Mouse (Mus musculus) neural tube, embryonic 11.5 days (tissue): ENCODE data around the gene Rorc. TPM values are rescaled to one million over a fixed set of nuclear protein-coding genes. Genes with fewer than 3 reads are reported as not detected.

Experiments used
- ATAC-seq: fragments of 200-750 bp; cut with Nextera tagmentation; 2 replicates; pipeline ENCODE4 v1.8.0; 2017; ENCODE audit warnings: moderate number of reproducible peaks, mild to moderate bottlenecking, moderate TSS enrichment, moderate library complexity; ENCODE audit not compliant: insufficient read depth, low FRiP score, low TSS enrichment
- DNase-seq: peaks from one replicate; pipeline ENCODE4 v3.0.0-alpha.2; 2015; ENCODE audit warnings: low spot score
- H3K27ac ChIP-seq: fragments of 300-500 bp; sonication (generic); 2 replicates; pipeline ENCODE4 v1.5.1; 2014; ENCODE audit warnings: low read depth, mild to moderate bottlenecking, low read length
- H3K27me3 ChIP-seq: fragments of 300-500 bp; sonication (generic); 2 replicates; pipeline ENCODE4 v1.6.1; 2014; ENCODE audit warnings: mild to moderate bottlenecking, low read length, mixed read lengths; ENCODE audit not compliant: control insufficient read depth, insufficient read depth
- H3K36me3 ChIP-seq: fragments of 300-500 bp; sonication (generic); 2 replicates; pipeline ENCODE4 v1.6.1; 2014; ENCODE audit warnings: mild to moderate bottlenecking, low read length, moderate library complexity, mixed read lengths; ENCODE audit not compliant: control insufficient read depth, insufficient read depth
- H3K4me1 ChIP-seq: fragments of 300-500 bp; sonication (generic); 2 replicates; pipeline ENCODE4 v1.6.1; 2014; ENCODE audit warnings: low read length, mixed read lengths; ENCODE audit not compliant: control insufficient read depth, insufficient read depth
- H3K4me2 ChIP-seq: fragments of 300-500 bp; sonication (generic); 2 replicates; pipeline ENCODE4 v1.6.1; 2014; ENCODE audit warnings: low read depth, mild to moderate bottlenecking, moderate library complexity
- H3K4me3 ChIP-seq: fragments of 300-500 bp; sonication (generic); 2 replicates; pipeline ENCODE4 v1.5.1; 2014; ENCODE audit warnings: low read depth, low read length
- H3K9ac ChIP-seq: fragments of 300-500 bp; sonication (generic); 2 replicates; pipeline ENCODE4 v1.6.1; 2014; ENCODE audit warnings: mild to moderate bottlenecking, low read length
- H3K9me3 ChIP-seq: fragments of 300-500 bp; sonication (generic); 2 replicates; pipeline ENCODE4 v1.6.1; 2016; ENCODE audit warnings: low read length; ENCODE audit not compliant: control insufficient read depth
- WGBS: fragments of 180-500 bp; shearing (Covaris S2); extraction: QIAGEN DNeasy Blood & Tissue Kit; methylation state at CpG from one replicate; pipeline ENCODE4 v1.1.7; 2014; 5-methylcytosine and 5-hydroxymethylcytosine counted together
- polyA plus RNA-seq: library from polyadenylated mRNA; unstranded; fragments of >200 nt; fragmentation: Nextera tagmentation; extraction: Ambion mirVana; gene quantifications from 2 replicates; pipeline ENCODE4 v1.2.1, GENCODE M21; 2014

The Rorc gene
- 0.28 TPM in 1 of 2 replicates, not detected in the other for polyA plus RNA-seq

DNA sequence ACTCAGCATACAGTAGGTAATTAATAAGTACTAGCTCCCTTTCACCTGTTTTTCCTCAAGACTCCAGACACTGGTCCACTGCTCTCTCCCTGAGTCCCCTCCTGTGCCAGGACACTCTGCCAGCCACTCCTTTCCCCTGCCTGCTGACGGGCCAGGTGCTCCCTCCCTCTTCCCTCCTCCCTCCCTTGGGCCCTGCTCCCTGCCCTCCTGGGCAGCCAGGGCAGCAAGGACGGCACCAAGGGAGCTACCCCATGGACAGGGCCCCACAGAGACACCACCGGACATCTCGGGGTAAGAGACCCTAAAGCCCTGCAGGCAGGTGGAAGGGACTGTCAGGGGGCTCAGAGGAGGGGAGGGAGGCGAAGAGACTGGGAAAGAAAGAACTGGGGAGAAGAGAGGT, at the start of gene Rorc:
TSS of gene Rorc (plus strand) at position 154 of the 400 bp plus-strand sequence.
- 14% methylated on average over 5 of the region's 5 CpGs for WGBS

DNA sequence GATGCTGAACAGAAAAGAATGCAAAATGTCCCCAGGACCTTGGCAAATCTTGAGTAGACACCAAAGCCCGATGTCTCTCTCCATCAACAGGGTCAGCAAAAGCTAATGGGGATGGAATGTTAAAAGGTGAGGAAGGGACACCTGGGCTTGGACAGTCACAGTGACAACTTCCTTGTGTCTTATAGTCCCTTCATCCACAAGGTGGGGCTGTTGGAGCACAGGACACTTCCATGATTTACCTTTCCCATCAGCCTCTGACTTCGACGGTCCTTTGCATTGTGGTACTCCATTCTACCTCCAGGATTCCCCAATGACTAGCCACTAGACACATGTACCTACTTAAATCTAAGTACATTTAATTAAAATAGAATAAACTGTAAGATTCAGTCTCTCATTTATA, 43.9 kb upstream of the Rorc start:
- WGBS: 55% methylated on average over 3 of the region's 3 CpGs
- Histone ChIP-seq H3K4me2 (no peak overlapping the region), H3K9ac (no peak overlapping the region), H3K4me1 (no peaks in the 10 kb centered on the region), H3K36me3 (no peaks in the 10 kb centered on the region), H3K4me3 (no peak overlapping the region), H3K9me3 (no peaks in the 10 kb centered on the region), H3K27ac (no peak overlapping the region), H3K27me3 (no peaks in the 10 kb centered on the region)
- ATAC-seq (no peak), DNase-seq (no peak)

More for the DNA sequence above, at the start of gene Rorc:
- no peaks in the 10 kb centered on the region for H3K27me3 ChIP-seq
- peak within 1 kb of the TSS; percentile 16; the same call in 1 of the 2 replicates for H3K4me2 ChIP-seq
- H3K36me3 ChIP-seq: no peaks in the 10 kb centered on the region
- ATAC-seq (no peak), DNase-seq (no peak)
- H3K9ac ChIP-seq: peak within 1 kb of the TSS; percentile 6; the same call in 1 of the 2 replicates
- no peaks in the 10 kb centered on the region for H3K9me3 ChIP-seq
- H3K27ac ChIP-seq: no peak within 1 kb of the TSS
- H3K4me3 ChIP-seq: no peak within 1 kb of the TSS
- peaks cover 5% of the 10 kb centered on the region for H3K4me1 ChIP-seq

DNA sequence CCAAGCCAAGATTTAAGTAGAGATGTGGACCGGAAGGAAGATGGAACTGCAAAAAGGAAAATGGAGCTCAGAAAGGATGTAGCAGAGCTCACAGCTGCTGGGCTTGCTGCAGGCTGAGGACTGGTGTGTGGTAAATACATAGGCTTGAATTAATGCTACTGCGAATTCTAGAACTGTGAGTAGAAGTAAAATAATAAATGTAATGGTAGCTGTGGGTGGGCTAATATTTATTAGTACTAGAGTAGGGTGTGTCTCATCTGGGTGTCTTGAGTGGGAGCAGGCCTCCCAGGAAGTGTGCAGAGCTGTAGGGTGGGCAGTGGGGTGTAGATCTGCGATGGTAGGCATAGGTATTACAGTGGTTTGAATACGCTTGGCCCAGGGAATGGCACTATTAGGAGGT, 38.2 kb upstream of the Rorc start:
- 91% methylated on average over 4 of the region's 4 CpGs for WGBS
- Histone ChIP-seq H3K4me2 (no peak overlapping the region), H3K9me3 (no peaks in the 10 kb centered on the region), H3K4me1 (no peaks in the 10 kb centered on the region), H3K27me3 (no peaks in the 10 kb centered on the region), H3K27ac (no peak overlapping the region), H3K36me3 (no peaks in the 10 kb centered on the region), H3K9ac (no peak overlapping the region), H3K4me3 (no peak overlapping the region)
- ATAC-seq (no peak), DNase-seq (no peak)

DNA sequence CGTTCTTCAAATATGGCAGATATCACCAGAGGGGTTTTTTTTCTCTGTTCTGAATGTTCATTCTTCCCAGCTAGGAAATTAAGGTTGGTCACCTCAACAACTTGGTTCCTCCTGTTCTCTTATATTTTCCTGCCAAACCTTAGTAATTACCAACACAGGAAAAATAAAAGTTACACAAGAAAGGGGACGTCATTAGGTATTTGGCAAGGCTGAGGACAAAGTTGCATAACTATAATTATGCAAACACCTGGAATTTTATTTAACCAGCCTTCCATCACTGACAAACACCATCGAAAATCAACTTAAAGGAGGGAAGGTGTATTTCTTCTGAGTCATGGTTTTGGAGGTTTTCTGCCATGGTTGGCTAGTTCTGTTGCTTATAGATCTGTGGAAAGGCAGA, 34.1 kb upstream of the Rorc start:
- no peak for DNase-seq
- Histone ChIP-seq H3K27ac (no peak overlapping the region), H3K4me2 (no peak overlapping the region), H3K4me3 (no peak overlapping the region), H3K9me3 (no peaks in the 10 kb centered on the region), H3K27me3 (no peaks in the 10 kb centered on the region), H3K4me1 (no peaks in the 10 kb centered on the region), H3K36me3 (no peaks in the 10 kb centered on the region), H3K9ac (no peak overlapping the region)
- no peak for ATAC-seq
- 83% methylated on average over 3 of the region's 3 CpGs for WGBS

DNA sequence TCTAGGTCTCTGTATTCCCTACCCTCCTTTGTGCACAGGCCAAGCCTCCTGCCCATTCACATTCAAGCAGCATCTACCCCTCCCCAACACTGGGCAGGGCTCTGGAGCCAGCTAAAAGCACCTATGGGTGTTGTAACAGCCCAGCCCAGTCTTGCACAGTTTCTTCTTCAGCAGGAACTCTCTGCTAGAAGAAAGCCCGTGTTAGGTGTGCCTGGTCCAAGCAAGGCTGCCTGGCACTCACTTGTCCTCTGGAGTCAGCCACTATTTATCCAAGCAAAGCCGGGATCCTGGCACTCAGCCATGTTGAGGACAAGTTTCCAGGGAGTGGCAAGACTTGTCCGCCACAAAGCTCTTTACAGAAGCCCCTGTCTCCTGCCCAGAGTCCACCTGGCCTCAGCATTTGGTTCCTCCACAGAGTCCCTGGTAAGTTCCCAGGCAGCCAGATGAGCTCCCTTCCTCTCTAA, 30.6 kb upstream of the Rorc start, which contains the start of gene Them5:
TSS of gene Them5 (plus strand) at position 141 of the 464 bp plus-strand sequence.
- no peak for DNase-seq
- no peak within 1 kb of the TSS for H3K27ac ChIP-seq

DNA sequence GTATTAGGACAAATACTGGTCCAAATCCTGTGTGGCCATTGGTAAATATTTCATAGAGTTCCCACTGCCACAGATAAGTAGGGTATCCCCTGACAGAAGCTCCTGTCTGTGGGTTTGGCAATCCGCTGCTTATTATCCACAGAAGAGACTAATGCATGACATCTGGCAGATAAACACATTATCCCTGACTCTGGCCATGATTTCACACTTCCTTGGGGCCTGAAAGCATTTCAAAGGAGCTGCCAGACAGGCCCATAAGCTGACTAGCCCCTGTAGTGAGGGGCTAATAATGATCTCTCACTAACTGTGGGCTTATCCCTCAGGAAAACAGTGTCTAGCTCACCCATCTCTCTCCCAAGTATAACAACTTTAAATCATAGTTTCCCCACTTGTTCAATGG, 30.0 kb upstream of the Rorc start:
- Histone ChIP-seq H3K9ac (no peak overlapping the region), H3K27ac (no peak overlapping the region), H3K4me3 (no peak overlapping the region), H3K36me3 (no peaks in the 10 kb centered on the region), H3K4me2 (no peak overlapping the region), H3K27me3 (no peaks in the 10 kb centered on the region), H3K9me3 (no peaks in the 10 kb centered on the region), H3K4me1 (no peaks in the 10 kb centered on the region)
- WGBS: 61% methylated on average over 1 of the region's 1 CpGs
- DNase-seq (no peak), ATAC-seq (no peak)

More for the DNA sequence above, 30.6 kb upstream of the Rorc start, which contains the start of gene Them5:
- Histone ChIP-seq H3K4me1 (no peaks in the 10 kb centered on the region), H3K9me3 (no peaks in the 10 kb centered on the region), H3K4me3 (no peak within 1 kb of the TSS), H3K9ac (no peak within 1 kb of the TSS), H3K27me3 (no peaks in the 10 kb centered on the region), H3K4me2 (no peak within 1 kb of the TSS), H3K36me3 (no peaks in the 10 kb centered on the region)
- no peak for ATAC-seq
- WGBS: 73% methylated on average over 3 of the region's 3 CpGs

DNA sequence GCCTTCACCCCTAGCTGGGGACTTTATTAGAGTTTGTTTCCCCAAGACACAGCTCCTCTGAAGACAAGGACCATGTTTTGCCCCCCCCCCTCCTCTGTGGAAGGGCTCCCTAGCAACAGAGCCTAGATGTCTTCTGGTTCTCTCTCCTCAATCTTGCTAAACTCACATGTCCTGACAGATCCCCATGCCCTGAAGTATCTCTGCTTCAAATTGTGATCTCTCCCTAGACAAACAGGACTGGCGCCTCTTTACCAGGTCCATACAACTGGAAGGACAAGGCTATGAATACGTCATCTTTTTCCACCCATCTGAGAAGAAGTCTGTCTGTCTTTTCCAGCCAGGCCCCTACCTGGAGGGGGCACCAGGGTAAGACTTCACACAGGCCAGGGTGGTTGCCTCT, 28.4 kb upstream of the Rorc start:
- Histone ChIP-seq H3K4me1 (no peaks in the 10 kb centered on the region), H3K36me3 (no peaks in the 10 kb centered on the region), H3K9me3 (no peaks in the 10 kb centered on the region), H3K4me2 (no peak overlapping the region), H3K9ac (no peak overlapping the region), H3K27me3 (no peaks in the 10 kb centered on the region), H3K27ac (no peak overlapping the region), H3K4me3 (no peak overlapping the region)
- 85% methylated on average over 2 of the region's 2 CpGs for WGBS
- no peak for ATAC-seq
- no peak for DNase-seq

DNA sequence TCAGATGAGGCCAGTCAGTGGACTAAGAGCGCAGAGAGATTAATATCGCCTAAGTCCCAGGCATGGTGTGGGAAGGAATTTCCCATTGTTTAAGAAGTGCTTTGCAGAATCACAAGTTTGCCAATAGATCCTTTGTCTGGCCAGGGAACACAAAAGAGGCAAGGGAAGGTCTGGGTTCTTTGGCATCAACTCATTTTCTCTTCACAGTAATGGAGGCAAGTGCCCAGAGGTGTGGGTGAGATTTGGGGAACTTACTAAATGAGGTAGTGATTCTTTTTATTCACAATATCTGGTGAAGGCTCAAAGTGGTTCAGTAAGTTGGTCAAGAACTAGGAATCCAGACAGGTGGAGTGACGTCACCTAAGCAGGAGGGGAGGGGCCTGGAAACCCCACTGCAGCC, 27.7 kb upstream of the Rorc start:
- no peak overlapping the region for H3K9ac ChIP-seq
- H3K4me3 ChIP-seq: no peak overlapping the region
- no peaks in the 10 kb centered on the region for H3K4me1 ChIP-seq
- WGBS: 84% methylated on average over 3 of the region's 3 CpGs
- no peak overlapping the region for H3K27ac ChIP-seq
- no peaks in the 10 kb centered on the region for H3K9me3 ChIP-seq
- H3K4me2 ChIP-seq: no peak overlapping the region
- DNase-seq: no peak
- H3K36me3 ChIP-seq: no peaks in the 10 kb centered on the region
- no peak for ATAC-seq
- H3K27me3 ChIP-seq: no peaks in the 10 kb centered on the region

DNA sequence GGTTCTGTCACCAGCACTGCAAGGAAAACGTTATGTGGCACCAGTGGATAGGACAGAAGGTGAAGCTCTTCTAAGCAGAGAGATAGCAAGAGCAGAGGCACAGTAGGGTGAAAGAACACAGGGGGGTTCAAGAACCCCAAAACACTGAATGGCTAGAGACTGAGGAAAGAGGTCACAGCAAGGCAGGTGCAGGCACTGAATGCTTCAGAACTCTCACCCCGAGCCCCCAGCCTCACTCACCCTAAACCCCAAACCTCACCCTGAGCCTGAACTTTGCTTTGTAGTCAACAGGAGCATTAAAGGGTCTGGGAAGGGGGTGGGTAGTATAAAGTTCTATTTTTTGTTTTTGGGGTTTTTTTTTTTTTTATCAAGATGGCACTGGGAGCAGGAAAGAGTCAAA, 24.4 kb upstream of the Rorc start:
- Histone ChIP-seq H3K36me3 (no peaks in the 10 kb centered on the region), H3K9ac (no peak overlapping the region), H3K27ac (no peak overlapping the region), H3K27me3 (no peaks in the 10 kb centered on the region), H3K4me1 (no peaks in the 10 kb centered on the region), H3K4me3 (no peak overlapping the region), H3K4me2 (no peak overlapping the region), H3K9me3 (no peaks in the 10 kb centered on the region)
- ATAC-seq (no peak), DNase-seq (no peak)
- WGBS: 79% methylated on average over 2 of the region's 2 CpGs
